Mouse (Mus musculus) urinary bladder, adult 18-20 months (tissue): ENCODE results near the gene Mapk8ip3.

Experiments used
- DNase-seq, 2 experiments: peaks; one replicate each; pipeline ENCODE4 v3.0.0; 2022; ENCODE audit warnings: low spot score in 2 of 2, mixed read lengths in 2 of 2

The Mapk8ip3 gene

GRCm38 (mm10) chr17:24849733-24850064, 87.1 kb downstream of the Mapk8ip3 start:
- DNase-seq: no peak

DNA sequence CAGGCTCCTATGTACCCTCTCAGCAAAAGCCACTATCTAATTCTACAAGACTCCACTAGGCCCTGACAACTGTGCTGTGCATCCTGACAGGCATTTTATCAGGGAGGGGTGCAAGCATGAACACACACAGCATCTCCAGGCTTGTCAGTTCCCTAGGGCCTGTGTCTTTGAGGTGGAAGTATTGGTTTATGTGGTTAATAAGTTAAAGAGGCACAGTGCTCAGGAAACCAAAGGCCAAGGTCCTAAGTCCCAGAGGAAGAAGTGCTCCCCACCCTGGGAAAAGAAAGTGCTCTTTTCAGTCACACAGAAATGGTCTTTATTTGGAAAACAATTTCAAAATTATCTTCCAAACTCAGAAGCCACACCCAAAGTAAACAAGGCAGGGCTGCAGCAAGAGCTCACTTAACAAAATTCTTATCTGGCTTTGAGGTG, 88.2 kb downstream of the Mapk8ip3 start:
- no peak for DNase-seq

- DNase-seq: no peak
These were observed 89.4 kb downstream of the Mapk8ip3 start for GRCm38 (mm10) chr17:24847386-24847785.

- no peak for DNase-seq
These were observed 92.3 kb downstream of the Mapk8ip3 start for GRCm38 (mm10) chr17:24844525-24844924.

- DNase-seq: no peak
These were observed 94.1 kb downstream of the Mapk8ip3 start for GRCm38 (mm10) chr17:24842631-24843030.
